Mouse (Mus musculus) CH12.LX (cell line): ENCODE measurements around the gene Slco4c1.

Source experiments
- CHD1 ChIP-seq: IDR thresholded peaks from 2 replicates; pipeline ENCODE4 v1.6.1; 2012; ENCODE audit warnings: low read depth, low read length, improper control_type of control experiment, inconsistent platforms
- CHD2 ChIP-seq: IDR thresholded peaks from 2 replicates; pipeline ENCODE4 v1.6.1; 2011; ENCODE audit warnings: low read length, improper control_type of control experiment
- CTCF ChIP-seq, 2 experiments: IDR thresholded peaks in 1 of 2; conservative IDR thresholded peaks in 1 of 2; 2 replicates each; pipeline ENCODE4 v1.5.1; 2011 to 2012; ENCODE audit warnings: low read depth in 2 of 2, low read length in 2 of 2, improper control_type of control experiment in 1 of 2, inconsistent platforms in 1 of 2, mild to moderate bottlenecking in 1 of 2, moderate library complexity in 1 of 2
- JUND ChIP-seq: conservative IDR thresholded peaks from 2 replicates; pipeline ENCODE4 v1.6.1; 2011; ENCODE audit warnings: low read depth, low read length, improper control_type of control experiment
- MXI1 ChIP-seq: IDR thresholded peaks from 2 replicates; pipeline ENCODE4 v1.6.1; 2011; ENCODE audit warnings: mild to moderate bottlenecking, low read depth, low read length, improper control_type of control experiment
- NRF1 ChIP-seq: IDR thresholded peaks from 2 replicates; pipeline ENCODE4 v1.6.1; 2014; ENCODE audit warnings: low read depth, mild to moderate bottlenecking, inconsistent platforms, low read length, improper control_type of control experiment, moderate library complexity
- POLR2A ChIP-seq: IDR thresholded peaks from 2 replicates; pipeline ENCODE4 v1.6.1; 2011; ENCODE audit warnings: low read depth, mild to moderate bottlenecking, improper control_type of control experiment, low read length
- SMC3 ChIP-seq: IDR thresholded peaks from 2 replicates; pipeline ENCODE4 v1.6.1; 2011; ENCODE audit warnings: low read depth, low read length, improper control_type of control experiment
- ZKSCAN1 ChIP-seq: IDR thresholded peaks from 2 replicates; pipeline ENCODE4 v1.6.1; 2012; ENCODE audit warnings: low read depth, inconsistent platforms, low read length, improper control_type of control experiment, borderline replicate concordance
- ZNF384 ChIP-seq: IDR thresholded peaks from 2 replicates; pipeline ENCODE4 v1.6.1; 2012; ENCODE audit warnings: low read depth, low read length, improper control_type of control experiment, inconsistent platforms

DNA sequence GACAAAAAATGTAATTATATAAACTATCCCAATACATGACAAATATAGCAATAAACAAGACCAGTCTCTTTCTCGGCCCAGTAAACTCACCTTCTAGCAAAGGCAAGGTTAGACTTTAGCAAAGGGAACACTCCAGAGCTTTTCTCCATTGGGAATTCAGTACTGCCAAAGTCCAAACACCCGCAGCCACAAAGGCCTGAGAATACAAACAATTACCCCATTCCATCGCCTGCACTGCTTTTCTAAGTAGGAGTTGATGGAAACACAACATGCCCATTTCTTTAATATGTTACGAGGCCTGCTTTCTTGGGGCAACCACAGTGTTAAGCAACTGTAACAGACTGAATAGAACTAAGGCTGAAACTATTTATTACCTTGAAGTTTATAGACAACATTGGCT is 18.4 kb downstream of the Slco4c1 start:
- no peak for TF ChIP-seq CTCF (conservative IDR thresholded peaks at IDR 0.05 in 1 of 2, IDR thresholded peaks at IDR 0.05 in 1 of 2; ENCODE audit: low read depth in 2 of 2, low read length in 2 of 2)
- TF ChIP-seq ZKSCAN1: no peak
- no peak for TF ChIP-seq CHD1
- TF ChIP-seq JUND: no peak
- no peak for TF ChIP-seq NRF1
- no peak for TF ChIP-seq POLR2A
- no peak for TF ChIP-seq ZNF384
- TF ChIP-seq SMC3: no peak
- no peak for TF ChIP-seq MXI1
- no peak for TF ChIP-seq CHD2
